In genomic region chr16:56524359-56524758, GRCm38 (mm10) we compare ENCODE assay signal across 8 mouse cellular contexts. TPM values are rescaled to one million over a fixed set of nuclear protein-coding genes. Genes with fewer than 3 reads are reported as not detected.
DNase-seq lines count a peak whose midpoint lies in the region; ATAC-seq and TF ChIP-seq lines count a peak whose summit lies in the region.

No protein-coding gene starts in this region.

- H3K9me3 ChIP-seq in liver, embryonic 11.5 days (ENCODE audit: control insufficient read depth, low read length): no peaks in the 10 kb centered on the region
- H3K9me3 ChIP-seq in MEL (replicated peaks; ENCODE audit: insufficient read depth, low read length): no peaks in the 10 kb centered on the region

- no peak for ATAC-seq in liver, embryonic 11.5 days (replicated peaks; ENCODE audit: low FRiP score)

- H3K4me1 ChIP-seq in liver, adult 2 months (ENCODE audit: control insufficient read depth, insufficient read depth, low read length): peaks cover 4% of the 10 kb centered on the region; the same call in 1 of the 2 replicates
- H3K4me1 ChIP-seq in liver, embryonic 11.5 days (replicated peaks; ENCODE audit: control insufficient read depth, insufficient read depth, low read length): no peaks in the 10 kb centered on the region
- H3K4me1 ChIP-seq in MEL (ENCODE audit: control insufficient read depth in 1 of 2, insufficient read depth in 2 of 2, low read length in 2 of 2): no peaks in the 10 kb centered on the region

- DNase-seq in cerebellum, postnatal 10 days: peak; percentile 52 to 62
- no peak for DNase-seq in cerebellum, postnatal 36 days
- DNase-seq in liver, adult 2 months (ENCODE audit: extremely low read depth, low read depth, low spot score): peak; percentile 31
- no peak for DNase-seq in liver, embryonic 11.5 days (ENCODE audit: low spot score)
- peak; percentile 59 for DNase-seq in MEL (ENCODE audit: low read depth, low spot score)
- DNase-seq in kidney, postnatal 36 days: peak; percentile 8 to 53
- DNase-seq in layer of hippocampus, adult 9-10 months (ENCODE audit: low spot score): no peak
- DNase-seq in ovary, postnatal 14 days (ENCODE audit: low spot score): no peak

- TF ChIP-seq RAD21 in MEL (IDR thresholded peaks at IDR 0.05; ENCODE audit: low read depth, low read length): peak; percentile 58

- H3K4me2 ChIP-seq in liver, embryonic 11.5 days: no peak overlapping the region

- H3K36me3 ChIP-seq in liver, adult 2 months (ENCODE audit: control insufficient read depth, insufficient read depth, low read length): no peaks in the 10 kb centered on the region
- no peaks in the 10 kb centered on the region for H3K36me3 ChIP-seq in liver, embryonic 11.5 days (ENCODE audit: control insufficient read depth, insufficient read depth, low read length)
- no peaks in the 10 kb centered on the region for H3K36me3 ChIP-seq in MEL (ENCODE audit: control insufficient read depth in 1 of 2, insufficient read depth in 2 of 2, low read length in 2 of 2)

- TF ChIP-seq EP300 in MEL (IDR thresholded peaks at IDR 0.05; ENCODE audit: low read depth in 1 of 2, low read length in 2 of 2): no peak

- TF ChIP-seq POLR2A in liver, adult 2 months (IDR thresholded peaks at IDR 0.05; ENCODE audit: extremely low read depth, insufficient read depth, low read length): no peak
- no peak for TF ChIP-seq POLR2A in MEL (IDR thresholded peaks at IDR 0.05; ENCODE audit: control insufficient read depth in 1 of 2, insufficient read depth in 1 of 2, low read depth in 1 of 2, low read length in 2 of 2, poor library complexity in 1 of 2)

- no peak overlapping the region for H3K4me3 ChIP-seq in liver, adult 2 months (ENCODE audit: insufficient read depth, low read depth, low read length)
- H3K4me3 ChIP-seq in liver, embryonic 11.5 days (ENCODE audit: low read depth, low read length): no peak overlapping the region
- no peak overlapping the region for H3K4me3 ChIP-seq in MEL (ENCODE audit: control insufficient read depth in 1 of 2, insufficient read depth in 1 of 2, low read depth in 2 of 2, low read length in 2 of 2)

- peak; percentile 61 for TF ChIP-seq CTCF in liver, adult 2 months (IDR thresholded peaks at IDR 0.05; ENCODE audit: low read depth, low read length)
- TF ChIP-seq CTCF in MEL (IDR thresholded peaks at IDR 0.05 in 2 of 3, conservative IDR thresholded peaks at IDR 0.05 in 1 of 3; ENCODE audit: control insufficient read depth in 1 of 3, insufficient read depth in 1 of 3, low read depth in 2 of 3, low read length in 3 of 3, poor library complexity in 1 of 3, severe bottlenecking in 1 of 3): peak; percentile 44 to 79 (median 74)

- no peak overlapping the region for H3K27ac ChIP-seq in liver, adult 2 months (replicated peaks; ENCODE audit: insufficient read depth, low read depth, low read length)
- H3K27ac ChIP-seq in liver, embryonic 11.5 days (ENCODE audit: low read depth, low read length): no peak overlapping the region
- no peak overlapping the region for H3K27ac ChIP-seq in MEL (ENCODE audit: control insufficient read depth, low read depth, low read length)

- H3K27me3 ChIP-seq in liver, adult 2 months (ENCODE audit: control insufficient read depth, insufficient read depth, low read length): no peaks in the 10 kb centered on the region
- H3K27me3 ChIP-seq in liver, embryonic 11.5 days (replicated peaks; ENCODE audit: control insufficient read depth, insufficient read depth, low read length): no peaks in the 10 kb centered on the region
- H3K27me3 ChIP-seq in MEL (ENCODE audit: control insufficient read depth in 1 of 2, insufficient read depth in 2 of 2, low read length in 2 of 2): peaks cover 2 to 8% of the 10 kb centered on the region in 2 experiments

- WGBS in liver, adult 2 months: 44% methylated on average over 8 of the region's 8 CpGs
- 35% methylated on average over 8 of the region's 8 CpGs for WGBS in liver, embryonic 11.5 days

- no peak overlapping the region for H3K9ac ChIP-seq in liver, adult 2 months (ENCODE audit: low read depth, low read length)
- H3K9ac ChIP-seq in liver, embryonic 11.5 days (ENCODE audit: low read depth, low read length): no peak overlapping the region
- H3K9ac ChIP-seq in MEL (ENCODE audit: control insufficient read depth, low read depth, low read length, poor library complexity, severe bottlenecking): no peak overlapping the region

- H3K79me2 ChIP-seq in liver, adult 2 months (ENCODE audit: control insufficient read depth, insufficient read depth, low read length): no peaks in the 10 kb centered on the region
- H3K79me2 ChIP-seq in MEL (ENCODE audit: control insufficient read depth, insufficient read depth, low read length, poor library complexity): no peaks in the 10 kb centered on the region

TF ChIP-seq in MEL, 35 proteins besides CTCF, POLR2A, EP300 and RAD21:
- TF ChIP-seq SMC3 (IDR thresholded peaks at IDR 0.05; ENCODE audit: low read depth, low read length): peak; percentile 93
- peak; percentile 63 for TF ChIP-seq ZC3H11A (IDR thresholded peaks at IDR 0.05; ENCODE audit: low read depth, low read length)
- no peak for TF ChIP-seq GABPA (IDR thresholded peaks at IDR 0.05; ENCODE audit: low read depth, low read length)
- TF ChIP-seq MXI1 (IDR thresholded peaks at IDR 0.05; ENCODE audit: low read depth, low read length): no peak
TF ChIP-seq in MEL: peak in this region for 2.

RNA-seq across cellular contexts. Expression of gene Abi3bp, which starts 46.7 kb away (rescaled TPM):
- total RNA-seq in liver, adult 2 months (2014; rRNA removed): 2.0 and 2.1 TPM in 2 replicates
- polyA plus RNA-seq in liver, adult 2 months (2012; rRNA removed): 1.3 TPM in 2 replicates
- polyA plus RNA-seq in liver, embryonic 11.5 days (2014; fragmentation: Nextera tagmentation; extraction: Ambion mirVana): 0.38 and 0.44 TPM in 2 replicates
- not detected in 2 replicates for total RNA-seq in MEL (2012; rRNA removed)
- polyA plus RNA-seq in MEL (2012; ENCODE audit: insufficient read depth in 1 of 2, insufficient read length in 2 of 2, low read depth in 1 of 2, low replicate concordance in 2 of 2, missing spikeins in 1 of 2): under 1 TPM in 1 of 2 experiments, not detected in 1; 0.03 TPM

Comparison
In these comparisons a context has a peak if more than half of its experiments do, and no peak if none do; other contexts are left out.
1. DNase-seq: peak in cerebellum, postnatal 10 days (2 of 2), liver, adult 2 months (single experiment), MEL (single experiment) and kidney, postnatal 36 days (2 of 2); none in cerebellum, postnatal 36 days (0 of 2), liver, embryonic 11.5 days (single experiment), layer of hippocampus, adult 9-10 months (single experiment) and ovary, postnatal 14 days (single experiment).